Mouse (Mus musculus) stomach, postnatal 0 days (tissue): Measurements from ENCODE around the gene Pde10a.

Experiments
- CTCF ChIP-seq: IDR thresholded peaks from 2 replicates; pipeline ENCODE4 v1.5.1; 2016; ENCODE audit warnings: antibody characterized with exemption, low read depth, mild to moderate bottlenecking, moderate library complexity
- EP300 ChIP-seq: optimal IDR thresholded peaks from 2 replicates; pipeline ENCODE3; 2016; ENCODE audit warnings: antibody characterized with exemption

DNA sequence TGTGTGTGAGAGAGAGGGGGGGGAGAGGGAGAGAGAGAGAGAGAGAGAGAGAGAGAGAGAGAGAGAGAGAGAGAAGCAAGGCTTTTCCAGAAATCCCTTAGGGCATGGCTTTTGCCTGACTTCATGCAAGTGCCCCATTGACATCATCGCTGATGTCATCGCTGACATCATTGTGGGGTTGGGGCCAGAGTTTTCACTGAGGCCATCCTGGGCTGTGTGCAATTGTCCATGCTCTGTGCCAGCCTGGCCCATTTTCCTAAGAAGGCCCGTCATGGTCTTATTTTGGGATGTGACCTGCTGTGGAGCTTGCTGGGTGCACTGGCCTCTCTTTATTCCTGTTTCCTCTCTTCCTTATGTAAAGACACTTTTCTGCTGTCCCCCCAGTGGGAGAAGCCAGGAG is 290.2 kb downstream of the Pde10a start:
- TF ChIP-seq CTCF = no peak
- no peak for TF ChIP-seq EP300
